Mouse (Mus musculus) forebrain, embryonic 11.5 days (tissue): Measurements from ENCODE around the gene Tcam1. TPM values are rescaled to one million over a fixed set of nuclear protein-coding genes. Genes with fewer than 3 reads are reported as not detected.
"Not testable (repeated sequence)": the region's sequence is repeated elsewhere in the genome, so short reads cannot be mapped to it uniquely, and the experiment has no call there.

Experiments
- ATAC-seq: fragments of 200-750 bp; cut with Nextera tagmentation; replicated peaks from 2 replicates; pipeline ENCODE4 v1.8.0; 2017; ENCODE audit warnings: moderate TSS enrichment; ENCODE audit not compliant: low FRiP score
- DNase-seq: peaks from one replicate; pipeline ENCODE4 v3.0.0-alpha.2; 2017; ENCODE audit warnings: low spot score
- H3K27ac ChIP-seq: fragments of 300-500 bp; sonication (generic); 2 replicates; pipeline ENCODE4 v1.5.1; 2014; ENCODE audit warnings: low read depth, low read length
- H3K27me3 ChIP-seq: fragments of 300-500 bp; sonication (generic); 2 replicates; pipeline ENCODE4 v1.6.1; 2014; ENCODE audit warnings: mild to moderate bottlenecking, low read length, mixed read lengths; ENCODE audit not compliant: control insufficient read depth, insufficient read depth
- H3K36me3 ChIP-seq: fragments of 300-500 bp; sonication (generic); 2 replicates; pipeline ENCODE4 v1.6.1; 2014; ENCODE audit warnings: mild to moderate bottlenecking, low read length, moderate library complexity, mixed read lengths; ENCODE audit not compliant: control insufficient read depth, insufficient read depth
- H3K4me1 ChIP-seq: fragments of 300-500 bp; sonication (generic); replicated peaks from 2 replicates; pipeline ENCODE4 v1.6.1; 2014; ENCODE audit warnings: low read length, mixed read lengths; ENCODE audit not compliant: control insufficient read depth, insufficient read depth
- H3K4me2 ChIP-seq: fragments of 300-500 bp; sonication (generic); 2 replicates; pipeline ENCODE4 v1.6.1; 2014; ENCODE audit warnings: low read depth, mild to moderate bottlenecking, low read length, moderate library complexity, mixed read lengths; ENCODE audit not compliant: severe bottlenecking
- H3K4me3 ChIP-seq: fragments of 300-500 bp; sonication (generic); 2 replicates; pipeline ENCODE4 v1.5.1; 2014; ENCODE audit warnings: low read depth, low read length
- H3K9ac ChIP-seq: fragments of 300-500 bp; sonication (generic); 2 replicates; pipeline ENCODE4 v1.6.1; 2014; ENCODE audit warnings: low read length
- H3K9me3 ChIP-seq: fragments of 300-500 bp; sonication (generic); 2 replicates; pipeline ENCODE4 v1.6.1; 2016; ENCODE audit warnings: low read length, mixed read lengths; ENCODE audit not compliant: control insufficient read depth
- WGBS: fragments of 180-500 bp; shearing (Covaris S2); extraction: QIAGEN DNeasy Blood & Tissue Kit; methylation state at CpG from one replicate; pipeline ENCODE4 v1.1.7; 2014; 5-methylcytosine and 5-hydroxymethylcytosine counted together
- polyA plus RNA-seq: library from polyadenylated mRNA; unstranded; fragments of >200 nt; fragmentation: Nextera tagmentation; extraction: Ambion mirVana; gene quantifications from 2 replicates; pipeline ENCODE4 v1.2.1, GENCODE M21; 2014

Gene Tcam1
- polyA plus RNA-seq = 0.15 and 0.29 TPM in 2 replicates

- peak; percentile 47 for ATAC-seq
- H3K9ac ChIP-seq = no peak within 1 kb of the TSS
- DNase-seq = peak; percentile 94
- peak within 1 kb of the TSS; percentile 18; the same call in 1 of the 2 replicates for H3K4me2 ChIP-seq
- peaks cover under 1% of the 10 kb centered on the region; the same call in 1 of the 2 replicates for H3K4me1 ChIP-seq
- H3K27me3 ChIP-seq = no peaks in the 10 kb centered on the region; the same call in 1 of the 2 replicates
- H3K27ac ChIP-seq = no peak within 1 kb of the TSS
- WGBS = 13% methylated on average over 25 of the region's 25 CpGs
- no peaks in the 10 kb centered on the region for H3K9me3 ChIP-seq
- no peaks in the 10 kb centered on the region for H3K36me3 ChIP-seq
- H3K4me3 ChIP-seq = no peak within 1 kb of the TSS; the same call in 1 of the 2 replicates
These were observed at the start of gene Tcam1 for GRCm38 (mm10) chr11:106276454-106276853. TSS of gene Tcam1 (plus strand) at chr11:106276672.

GRCm38 (mm10) chr11:106233978-106234377 lies 42.5 kb upstream of the Tcam1 start:
- not testable (repeated sequence) for H3K27me3 ChIP-seq, DNase-seq, H3K4me2 ChIP-seq, H3K36me3 ChIP-seq, H3K4me1 ChIP-seq, H3K4me3 ChIP-seq, ATAC-seq, H3K9ac ChIP-seq, H3K9me3 ChIP-seq, H3K27ac ChIP-seq
- WGBS = 83% methylated on average over 8 of the region's 8 CpGs

- WGBS = 94% methylated on average over 1 of the region's 1 CpGs
- H3K36me3 ChIP-seq = peaks cover 27% of the 10 kb centered on the region
- H3K4me2 ChIP-seq = no peak overlapping the region
- DNase-seq (no peak), ATAC-seq (no peak)
- H3K27ac ChIP-seq = no peak overlapping the region
- H3K4me3 ChIP-seq = no peak overlapping the region
- H3K9ac ChIP-seq = no peak overlapping the region
- no peaks in the 10 kb centered on the region for H3K9me3 ChIP-seq
- no peaks in the 10 kb centered on the region for H3K4me1 ChIP-seq
- H3K27me3 ChIP-seq = no peaks in the 10 kb centered on the region
These were observed 29.6 kb upstream of the Tcam1 start for GRCm38 (mm10) chr11:106246834-106247233.

- no peak for ATAC-seq
- Histone ChIP-seq H3K4me2 (no peak overlapping the region), H3K27ac (no peak overlapping the region), H3K9me3 (no peaks in the 10 kb centered on the region), H3K4me3 (no peak overlapping the region), H3K4me1 (no peaks in the 10 kb centered on the region), H3K9ac (no peak overlapping the region), H3K36me3 (peaks cover 26% of the 10 kb centered on the region), H3K27me3 (no peaks in the 10 kb centered on the region)
- DNase-seq = no peak
- 93% methylated on average over 7 of the region's 7 CpGs for WGBS
These were observed 27.1 kb upstream of the Tcam1 start for GRCm38 (mm10) chr11:106249326-106249725.

GRCm38 (mm10) chr11:106254767-106255166 lies 21.7 kb upstream of the Tcam1 start:
- DNase-seq = no peak
- peaks cover 4% of the 10 kb centered on the region; the same call in 1 of the 2 replicates for H3K36me3 ChIP-seq
- peak overlapping the region; percentile 78 for H3K4me3 ChIP-seq
- H3K4me2 ChIP-seq = peak overlapping the region; percentile 72
- H3K9me3 ChIP-seq = no peaks in the 10 kb centered on the region
- peak overlapping the region; percentile 86 for H3K9ac ChIP-seq
- H3K27ac ChIP-seq = no peak overlapping the region
- H3K4me1 ChIP-seq = peaks cover 13% of the 10 kb centered on the region
- 14% methylated on average over 2 of the region's 2 CpGs for WGBS
- H3K27me3 ChIP-seq = no peaks in the 10 kb centered on the region
- ATAC-seq = no peak

- Histone ChIP-seq H3K27ac (no peak overlapping the region), H3K36me3 (peaks cover 4% of the 10 kb centered on the region; the same call in 1 of the 2 replicates)
- no peak for ATAC-seq
These were observed 21.3 kb upstream of the Tcam1 start for GRCm38 (mm10) chr11:106255174-106255573.

GRCm38 (mm10) chr11:106255685-106256451 lies 20.6 kb upstream of the Tcam1 start, which contains the start of the genes Ftsj3 and Psmc5:
TSS of gene Ftsj3 (minus strand) at chr11:106256079.
TSS of gene Psmc5 (plus strand) at chr11:106256154.
- Histone ChIP-seq H3K4me1 (peaks cover 13% of the 10 kb centered on the region), H3K4me3 (peak within 1 kb of the TSS; percentile 78), H3K27me3 (no peaks in the 10 kb centered on the region), H3K9ac (peak within 1 kb of the TSS; percentile 86), H3K27ac (peak within 1 kb of the TSS; percentile 43; the same call in 1 of the 2 replicates), H3K9me3 (no peaks in the 10 kb centered on the region), H3K4me2 (peak within 1 kb of the TSS; percentile 72), H3K36me3 (peaks cover 4% of the 10 kb centered on the region; the same call in 1 of the 2 replicates)
- DNase-seq (peak; percentile 96), ATAC-seq (peak; percentile 94)
- WGBS = under 1% methylated on average over 42 of the region's 42 CpGs

More at GRCm38 (mm10) chr11:106255174-106255573, 21.3 kb upstream of the Tcam1 start:
- peak overlapping the region; percentile 78 for H3K4me3 ChIP-seq
- H3K9me3 ChIP-seq = no peaks in the 10 kb centered on the region
- peak overlapping the region; percentile 72 for H3K4me2 ChIP-seq
- no peak for DNase-seq
- no peaks in the 10 kb centered on the region for H3K27me3 ChIP-seq
- H3K9ac ChIP-seq = peak overlapping the region; percentile 86
- H3K4me1 ChIP-seq = peaks cover 13% of the 10 kb centered on the region
- WGBS = 4% methylated on average over 22 of the region's 22 CpGs

GRCm38 (mm10) chr11:106256775-106257174 lies 19.7 kb upstream of the Tcam1 start:
- 78% methylated on average over 5 of the region's 5 CpGs for WGBS
- no peak for DNase-seq
- ATAC-seq = no peak
- peak overlapping the region; percentile 86 for H3K9ac ChIP-seq
- no peaks in the 10 kb centered on the region for H3K27me3 ChIP-seq
- H3K4me1 ChIP-seq = peaks cover 13% of the 10 kb centered on the region
- H3K27ac ChIP-seq = no peak overlapping the region
- peak overlapping the region; percentile 72 for H3K4me2 ChIP-seq
- peaks cover 7% of the 10 kb centered on the region; the same call in 1 of the 2 replicates for H3K36me3 ChIP-seq
- H3K9me3 ChIP-seq = no peaks in the 10 kb centered on the region
- H3K4me3 ChIP-seq = peak overlapping the region; percentile 78
